Mouse (Mus musculus): ENCODE results near the gene Gpc6.

GRCm38 (mm10) chr14:117993845-117994244 lies 1068.7 kb downstream of the Gpc6 start:
- TF ChIP-seq GABPA (IDR thresholded peaks at IDR 0.05; ENCODE audit: low read depth, low read length) (no peak), TAL1 (IDR thresholded peaks at IDR 0.05; ENCODE audit: low read length) (no peak), ELF1 (IDR thresholded peaks at IDR 0.05; ENCODE audit: low read depth, low read length) (no peak), CHD2 (IDR thresholded peaks at IDR 0.05; ENCODE audit: low read length) (no peak), CTCF (IDR thresholded peaks at IDR 0.05 in 2 of 3, conservative IDR thresholded peaks at IDR 0.05 in 1 of 3; ENCODE audit: control insufficient read depth in 1 of 3, insufficient read depth in 1 of 3, low read depth in 2 of 3, low read length in 3 of 3, poor library complexity in 1 of 3, severe bottlenecking in 1 of 3) (no peak)
